Mouse (Mus musculus) midbrain, embryonic 11.5 days (tissue): ENCODE measurements at regions not wholly inside any gene's neighbourhood (a gene's known extent, or its start where the extent isn't known, plus 50 kb on each side); places are given as distances from the start of the nearest gene placed in this dataset.
A peak's percentile ranks its signal among the peaks of the same experiment; 100 is the strongest.

ENCODE experiments used
- ATAC-seq: fragments of 200-750 bp; cut with Nextera tagmentation; 2 replicates; pipeline ENCODE4 v1.8.0; 2017; ENCODE audit warnings: moderate TSS enrichment, moderate library complexity; ENCODE audit not compliant: low FRiP score
- DNase-seq: peaks from one replicate; pipeline ENCODE4 v3.0.0; 2015; ENCODE audit warnings: low spot score; ENCODE audit errors: missing footprints
- H3K27ac ChIP-seq: fragments of 300-500 bp; sonication (generic); 2 replicates; pipeline ENCODE4 v1.5.1; 2014; ENCODE audit warnings: low read depth, low read length
- H3K27me3 ChIP-seq: fragments of 300-500 bp; sonication (generic); 2 replicates; pipeline ENCODE4 v1.6.1; 2014; ENCODE audit warnings: mild to moderate bottlenecking, low read length, moderate library complexity, mixed read lengths; ENCODE audit not compliant: control insufficient read depth, insufficient read depth
- H3K36me3 ChIP-seq: fragments of 300-500 bp; sonication (generic); 2 replicates; pipeline ENCODE4 v1.6.1; 2014; ENCODE audit warnings: mild to moderate bottlenecking, low read length, moderate library complexity, mixed read lengths; ENCODE audit not compliant: control insufficient read depth, insufficient read depth
- H3K4me1 ChIP-seq: fragments of 300-500 bp; sonication (generic); 2 replicates; pipeline ENCODE4 v1.6.1; 2014; ENCODE audit warnings: low read length; ENCODE audit not compliant: control insufficient read depth, insufficient read depth
- H3K4me2 ChIP-seq: fragments of 300-500 bp; sonication (generic); 2 replicates; pipeline ENCODE4 v1.6.1; 2014; ENCODE audit warnings: mild to moderate bottlenecking, moderate library complexity
- H3K4me3 ChIP-seq: fragments of 300-500 bp; sonication (generic); 2 replicates; pipeline ENCODE4 v1.5.1; 2014; ENCODE audit warnings: low read depth, low read length
- H3K9ac ChIP-seq: fragments of 300-500 bp; sonication (generic); 2 replicates; pipeline ENCODE4 v1.6.1; 2014; ENCODE audit warnings: low read length
- H3K9me3 ChIP-seq: fragments of 300-500 bp; sonication (generic); 2 replicates; pipeline ENCODE4 v1.6.1; 2016; ENCODE audit warnings: low read length; ENCODE audit not compliant: control insufficient read depth
- WGBS: fragments of 180-500 bp; shearing (Covaris S2); extraction: QIAGEN DNeasy Blood & Tissue Kit; methylation state at CpG from one replicate; pipeline ENCODE4 v1.1.7; 2014; 5-methylcytosine and 5-hydroxymethylcytosine counted together

GRCm38 (mm10) chrX:23136710-23137109 lies 228.2 kb downstream of the Klhl13 start:
- no peak for DNase-seq
- Histone ChIP-seq H3K9ac (no peak overlapping the region), H3K4me2 (no peak overlapping the region), H3K4me3 (no peak overlapping the region), H3K27ac (no peak overlapping the region), H3K9me3 (no peaks in the 10 kb centered on the region), H3K4me1 (no peaks in the 10 kb centered on the region), H3K36me3 (no peaks in the 10 kb centered on the region), H3K27me3 (no peaks in the 10 kb centered on the region)
- no peak for ATAC-seq

- Histone ChIP-seq H3K9me3 (no peaks in the 10 kb centered on the region), H3K36me3 (no peaks in the 10 kb centered on the region), H3K4me1 (no peaks in the 10 kb centered on the region), H3K4me2 (no peak overlapping the region), H3K27ac (no peak overlapping the region), H3K27me3 (no peaks in the 10 kb centered on the region), H3K9ac (no peak overlapping the region), H3K4me3 (no peak overlapping the region)
- ATAC-seq (peak; percentile 61), DNase-seq (no peak)
- WGBS, result 8% methylated on average over 1 of the region's 1 CpGs
Observed at GRCm38 (mm10) chrX:23095867-23096266, 269.0 kb downstream of the Klhl13 start.

- Histone ChIP-seq H3K4me1 (no peaks in the 10 kb centered on the region), H3K4me2 (no peak overlapping the region), H3K4me3 (no peak overlapping the region), H3K9ac (no peak overlapping the region), H3K27me3 (no peaks in the 10 kb centered on the region), H3K27ac (no peak overlapping the region), H3K9me3 (no peaks in the 10 kb centered on the region), H3K36me3 (no peaks in the 10 kb centered on the region)
- ATAC-seq (no peak), DNase-seq (no peak)
Observed at GRCm38 (mm10) chrX:23092774-23093173, 272.1 kb downstream of the Klhl13 start.

GRCm38 (mm10) chrX:23066432-23066831 lies 298.4 kb downstream of the Klhl13 start:
- Histone ChIP-seq H3K9ac (no peak overlapping the region), H3K4me2 (no peak overlapping the region), H3K27ac (no peak overlapping the region), H3K4me1 (no peaks in the 10 kb centered on the region), H3K27me3 (no peaks in the 10 kb centered on the region), H3K4me3 (no peak overlapping the region), H3K36me3 (no peaks in the 10 kb centered on the region), H3K9me3 (no peaks in the 10 kb centered on the region)
- no peak for DNase-seq
- 85% methylated on average over 4 of the region's 4 CpGs for WGBS
- no peak for ATAC-seq

GRCm38 (mm10) chrX:23027622-23028021 lies 337.3 kb downstream of the Klhl13 start:
- no peaks in the 10 kb centered on the region for H3K36me3 ChIP-seq
- DNase-seq (no peak), ATAC-seq (no peak)
- H3K4me1 ChIP-seq, result no peaks in the 10 kb centered on the region
- H3K9me3 ChIP-seq, result no peaks in the 10 kb centered on the region
- no peak overlapping the region for H3K4me3 ChIP-seq
- WGBS, result 81% methylated on average over 3 of the region's 3 CpGs
- H3K27me3 ChIP-seq, result no peaks in the 10 kb centered on the region
- H3K9ac ChIP-seq, result no peak overlapping the region
- no peak overlapping the region for H3K4me2 ChIP-seq
- no peak overlapping the region for H3K27ac ChIP-seq

- no peak for DNase-seq
- H3K27me3 ChIP-seq, result no peaks in the 10 kb centered on the region
- WGBS, result 54% methylated on average over 1 of the region's 1 CpGs
- no peak overlapping the region for H3K9ac ChIP-seq
- no peaks in the 10 kb centered on the region for H3K4me1 ChIP-seq
- H3K4me2 ChIP-seq, result no peak overlapping the region
- no peak overlapping the region for H3K4me3 ChIP-seq
- no peak overlapping the region for H3K27ac ChIP-seq
- H3K9me3 ChIP-seq, result no peaks in the 10 kb centered on the region
- H3K36me3 ChIP-seq, result no peaks in the 10 kb centered on the region
- ATAC-seq, result no peak
Observed at GRCm38 (mm10) chrX:23015562-23015961, 349.3 kb downstream of the Klhl13 start.

- Histone ChIP-seq H3K9ac (no peak overlapping the region), H3K27ac (no peak overlapping the region), H3K9me3 (no peaks in the 10 kb centered on the region), H3K36me3 (no peaks in the 10 kb centered on the region), H3K4me2 (no peak overlapping the region), H3K4me1 (no peaks in the 10 kb centered on the region), H3K4me3 (no peak overlapping the region), H3K27me3 (no peaks in the 10 kb centered on the region)
- WGBS, result 79% methylated on average over 1 of the region's 1 CpGs
- DNase-seq (no peak), ATAC-seq (no peak)
Observed at GRCm38 (mm10) chrX:23015118-23015517, 349.8 kb downstream of the Klhl13 start.
